Mouse (Mus musculus): ENCODE data around the gene Dock9.

Dock9 gene

DNA sequence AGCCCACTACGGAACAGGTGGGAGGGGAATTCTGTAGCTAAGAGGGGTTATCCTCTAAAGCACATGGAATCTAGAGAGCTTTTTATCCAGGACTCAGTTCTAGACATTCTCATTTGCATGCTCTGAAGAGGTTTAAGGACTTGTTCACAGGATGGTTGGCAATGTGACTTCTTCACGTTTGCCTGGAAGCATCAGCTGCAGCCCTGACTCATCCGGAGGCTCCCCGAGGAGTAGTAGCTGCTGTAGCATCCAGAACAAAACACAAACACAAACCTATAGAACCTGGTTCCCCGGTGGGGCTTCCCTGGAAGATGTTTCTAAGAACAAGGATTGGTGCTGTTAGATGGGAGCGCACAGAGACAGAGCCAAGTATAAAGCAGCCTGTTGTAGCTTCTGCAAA, 195.0 kb downstream of the Dock9 start:
- ChIA-PET POLR2A (interaction anchor here in 1 of 4 experiments (0.6 kb wide), 1 partner anchor 364 kb away, joined by 4 read pairs; no protein-coding TSS in a partner anchor), CTCF (no interaction called here)

DNA sequence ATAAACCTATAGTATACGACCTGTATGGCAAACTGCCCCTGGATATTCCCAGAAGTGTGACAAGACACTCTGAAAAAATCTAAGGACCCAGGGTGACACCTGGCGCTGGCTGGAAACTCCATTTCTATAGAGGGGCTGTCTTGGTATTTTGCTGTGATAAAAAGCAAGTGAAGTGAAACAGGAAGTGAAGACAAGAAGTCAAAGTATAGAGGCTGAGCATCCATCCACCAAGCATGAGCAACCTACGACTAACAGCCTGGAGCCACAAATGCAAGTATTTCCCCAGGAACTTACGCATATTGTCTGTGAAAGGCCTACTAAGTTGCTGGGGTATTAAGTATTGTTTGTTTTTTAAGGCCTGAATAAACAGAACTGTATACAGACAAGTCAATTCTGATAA, 197.1 kb downstream of the Dock9 start:
- CTCF ChIA-PET: interaction anchor here in 2 of 4 experiments (0.6 to 0.7 kb wide), 2 partner anchors 204 to 256 kb away, joined by 4 to 12 read pairs; no protein-coding TSS in a partner anchor
- POLR2A ChIA-PET: no interaction called here

DNA sequence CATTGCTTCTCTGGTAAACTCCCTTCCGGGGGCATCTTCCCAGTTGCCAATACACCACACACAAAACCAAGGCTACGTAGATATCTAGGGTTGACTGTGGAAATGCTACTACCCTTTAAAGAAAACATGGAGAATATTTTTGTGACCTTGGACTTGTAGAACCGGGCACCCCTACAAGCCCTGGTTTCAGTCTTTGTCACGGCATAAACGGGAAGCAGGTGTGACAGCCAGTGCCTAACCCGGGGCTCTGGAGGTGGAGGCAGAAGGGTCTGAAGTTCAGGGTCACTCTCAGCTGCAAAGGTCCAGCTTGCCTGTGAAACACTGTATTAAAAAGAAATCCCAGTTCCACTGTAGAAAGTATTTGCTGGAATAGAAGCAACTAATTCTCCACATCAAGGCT, 200.6 kb downstream of the Dock9 start:
- ChIA-PET POLR2A (interaction anchor here in 1 of 4 experiments (0.7 to 1.2 kb wide), 3 partner anchors 95 to 334 kb away, joined by 3 to 7 read pairs (median 3); no protein-coding TSS in a partner anchor), CTCF (no interaction called here)

DNA sequence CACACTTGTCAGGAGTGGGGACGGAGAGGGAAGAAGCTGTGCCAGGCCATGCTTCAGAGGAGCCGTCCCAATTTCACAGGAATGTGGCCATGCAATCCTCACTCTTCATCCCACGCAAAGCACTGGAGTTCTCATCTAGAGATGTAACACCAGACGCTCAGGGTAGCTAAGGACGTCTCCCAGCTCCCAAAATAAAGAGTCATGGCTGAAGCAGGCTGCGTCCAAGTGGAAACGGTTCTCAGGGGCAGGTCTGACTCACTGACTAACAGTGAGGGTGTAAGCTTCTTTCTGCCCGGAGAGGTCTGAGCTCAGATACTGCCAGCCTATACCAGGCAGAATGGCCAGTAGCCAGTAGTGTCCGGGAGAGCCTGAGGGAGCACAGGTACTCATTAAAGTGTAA, 201.0 kb downstream of the Dock9 start:
- POLR2A ChIA-PET: interaction anchor here in 1 of 4 experiments (0.7 to 1.2 kb wide), 5 partner anchors 15 to 334 kb away, joined by 3 to 7 read pairs (median 3); no protein-coding TSS in a partner anchor
- CTCF ChIA-PET: interaction anchor here in 1 of 4 experiments (0.5 to 0.7 kb wide), 2 partner anchors 101 to 625 kb away, joined by 3 to 4 read pairs; no protein-coding TSS in a partner anchor

DNA sequence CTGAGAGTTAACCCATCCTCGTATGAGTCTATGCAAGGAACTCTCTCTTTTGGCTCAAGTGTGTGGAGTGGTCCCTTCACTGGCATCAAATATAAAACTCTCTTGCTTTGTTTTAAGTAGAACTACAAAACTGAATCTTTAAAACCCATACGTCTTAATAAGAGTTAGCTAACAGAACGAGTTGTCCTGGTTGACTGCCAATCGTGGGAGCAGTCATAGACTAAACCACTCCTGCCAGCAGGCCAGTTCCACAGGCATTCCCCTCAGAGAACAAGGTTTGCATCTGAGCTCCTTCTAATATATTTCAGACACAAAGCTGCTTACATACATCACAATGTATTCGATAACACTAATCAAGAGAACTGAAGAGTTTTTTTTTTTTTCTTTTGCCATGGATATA, 203.0 kb downstream of the Dock9 start:
- POLR2A ChIA-PET: interaction anchor here in 1 of 4 experiments (1.0 kb wide), 1 partner anchor 13 kb away, joined by 3 read pairs; no protein-coding TSS in a partner anchor
- CTCF ChIA-PET: interaction anchor here in 2 of 4 experiments (0.7 to 0.8 kb wide), 2 partner anchors 139 to 660 kb away, joined by 3 to 19 read pairs; no protein-coding TSS in a partner anchor

DNA sequence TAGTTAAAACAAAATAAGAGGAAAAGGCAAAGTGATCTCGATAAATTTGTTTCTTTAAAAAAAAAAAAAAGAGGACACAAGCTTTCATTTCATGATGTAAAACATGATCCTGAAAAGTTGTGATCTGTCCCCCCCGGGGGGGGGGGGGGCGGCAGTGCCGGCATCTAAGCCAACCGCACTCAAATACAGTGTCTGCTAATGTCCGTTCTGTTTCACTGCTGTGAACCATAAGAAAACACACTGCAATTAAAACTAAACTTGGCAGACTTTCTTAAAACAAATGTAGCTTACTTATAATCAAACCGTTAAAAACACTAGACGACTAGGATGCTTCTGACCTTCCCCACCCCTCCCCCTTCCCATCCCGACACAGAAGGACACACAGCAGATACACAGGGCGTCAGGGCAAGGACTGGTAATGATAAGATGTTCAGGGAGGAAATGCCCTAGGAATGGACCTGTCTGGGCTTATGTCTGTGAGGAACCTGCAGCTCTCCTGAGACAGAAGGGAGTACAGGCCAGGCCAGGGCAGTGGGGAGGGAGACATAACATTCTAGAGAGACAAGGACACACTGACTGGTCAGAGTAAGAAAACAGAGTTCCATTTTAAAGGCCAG, 204.2 kb downstream of the Dock9 start:
- ChIA-PET CTCF (interaction anchor here in 3 of 4 experiments (0.6 kb wide), 3 partner anchors 137 to 645 kb away, joined by 3 to 4 read pairs (median 4); no protein-coding TSS in a partner anchor), POLR2A (interaction anchor here in 2 of 4 experiments (0.6 to 0.7 kb wide), 4 partner anchors 18 to 674 kb away, joined by 3 to 4 read pairs (median 4); no protein-coding TSS in a partner anchor)

DNA sequence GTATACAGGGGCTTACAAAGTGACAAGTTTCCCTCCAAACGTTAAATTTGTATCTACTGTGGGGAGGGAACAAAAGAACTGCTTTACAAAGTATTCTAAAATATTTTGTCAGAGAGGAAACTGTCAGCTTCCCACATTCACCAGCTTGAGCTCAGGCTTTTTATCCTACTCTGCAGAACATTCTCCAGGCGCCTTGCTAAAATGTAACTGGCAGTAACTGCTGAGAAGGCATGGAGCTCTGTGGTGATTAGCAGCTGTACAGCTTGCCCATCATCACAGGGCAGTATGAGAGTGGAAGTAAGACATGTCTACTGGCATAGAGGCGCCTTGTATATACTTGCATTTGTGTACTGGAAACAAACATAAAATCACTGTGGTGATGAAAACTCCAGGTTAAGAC, 204.7 kb downstream of the Dock9 start:
- ChIA-PET POLR2A (interaction anchor here in 2 of 4 experiments (0.6 kb wide), 2 partner anchors 19 to 675 kb away, joined by 3 to 4 read pairs; no protein-coding TSS in a partner anchor), CTCF (interaction anchor here in 1 of 4 experiments (0.6 kb wide), 1 partner anchor 137 kb away, joined by 4 read pairs; no protein-coding TSS in a partner anchor)

DNA sequence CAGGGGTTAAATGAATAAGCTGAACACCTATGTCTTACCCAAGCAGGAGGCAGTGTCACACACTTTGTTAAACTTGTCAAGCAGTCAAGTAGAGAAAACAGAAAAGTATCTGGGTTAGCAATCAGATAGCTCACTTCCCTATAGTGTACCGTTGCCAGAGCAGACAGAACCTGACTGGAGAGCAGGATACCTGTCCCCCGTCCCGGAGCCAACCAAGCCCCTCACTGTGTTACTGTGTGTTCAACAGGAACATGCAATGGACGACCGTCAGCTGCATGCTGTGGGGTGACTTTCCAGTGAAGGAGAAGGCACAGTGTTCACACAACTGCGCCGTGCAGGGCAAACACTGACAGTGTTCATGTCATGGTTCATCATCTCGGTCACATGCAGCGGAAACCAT, 205.3 kb downstream of the Dock9 start:
- ChIA-PET CTCF (interaction anchor here in 3 of 4 experiments (0.6 to 0.8 kb wide), 4 partner anchors 14 to 259 kb away, joined by 3 to 4 read pairs (median 3); no protein-coding TSS in a partner anchor), POLR2A (interaction anchor here in 1 of 4 experiments (0.7 to 1.3 kb wide), 2 partner anchors 16 to 206 kb away, joined by 3 to 4 read pairs; no protein-coding TSS in a partner anchor)

DNA sequence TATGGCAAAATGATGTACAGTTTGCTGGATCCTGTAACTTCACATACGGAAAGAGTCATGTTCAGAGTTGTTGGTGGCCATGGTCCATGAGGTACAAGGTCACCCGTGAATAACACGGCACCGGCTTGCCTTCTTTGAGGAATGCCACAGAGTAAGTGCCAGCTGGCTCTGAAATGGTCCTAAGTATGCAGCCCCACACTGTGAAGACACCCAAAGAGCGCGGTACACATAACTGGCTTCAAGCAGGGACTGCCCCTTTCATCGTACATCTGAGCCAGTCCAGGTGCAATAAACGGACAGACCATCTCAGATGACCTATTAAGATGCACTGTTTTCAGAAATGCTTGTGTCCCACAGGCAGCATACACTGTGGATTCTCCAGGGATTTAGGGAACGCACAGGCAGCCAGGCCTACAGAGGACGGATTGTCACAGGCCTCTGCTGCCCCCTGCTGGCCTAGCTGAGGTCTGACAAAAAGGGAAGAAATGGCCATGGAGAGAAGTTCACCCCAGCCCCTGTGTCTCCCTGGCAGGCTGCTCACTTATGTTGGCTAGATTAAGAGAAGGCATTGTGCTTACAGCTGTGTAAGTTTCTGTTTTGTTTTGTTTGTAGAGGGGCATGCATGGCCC, 208.4 kb downstream of the Dock9 start:
- CTCF ChIA-PET: interaction anchor here (0.6 to 1.8 kb wide), 26 partner anchors 9 to 1323 kb away, joined by 3 to 7 read pairs (median 3); no protein-coding TSS in a partner anchor
- POLR2A ChIA-PET: interaction anchor here in 2 of 4 experiments (0.6 to 1.3 kb wide), 6 partner anchors 30 to 288 kb away, joined by 3 to 4 read pairs (median 3); no protein-coding TSS in a partner anchor

DNA sequence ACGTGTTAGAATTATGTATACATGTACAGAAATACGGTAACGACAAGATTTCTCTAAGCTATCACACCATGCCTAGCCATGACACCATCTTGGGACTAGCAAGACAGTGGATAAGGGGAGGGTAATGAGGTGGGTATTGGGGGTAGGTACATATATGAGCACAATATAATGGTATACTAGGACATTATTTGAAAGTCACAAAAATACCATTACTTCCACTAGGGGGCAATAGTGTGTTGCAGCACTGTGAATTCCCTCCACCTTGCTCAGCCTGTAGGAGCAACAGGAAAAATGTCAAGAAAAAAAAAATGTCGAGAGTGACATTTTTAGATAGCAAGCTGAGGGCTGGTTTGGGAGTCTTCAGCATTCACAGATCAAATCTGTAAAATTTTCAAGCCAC, 209.2 kb downstream of the Dock9 start:
- CTCF ChIA-PET: interaction anchor here in 3 of 4 experiments (0.6 to 1.7 kb wide), 11 partner anchors 20 to 1324 kb away, joined by 3 to 7 read pairs (median 3); no protein-coding TSS in a partner anchor
- POLR2A ChIA-PET: interaction anchor here in 1 of 4 experiments (1.0 to 1.3 kb wide), 3 partner anchors 82 to 208 kb away, joined by 3 to 4 read pairs (median 3); no protein-coding TSS in a partner anchor

DNA sequence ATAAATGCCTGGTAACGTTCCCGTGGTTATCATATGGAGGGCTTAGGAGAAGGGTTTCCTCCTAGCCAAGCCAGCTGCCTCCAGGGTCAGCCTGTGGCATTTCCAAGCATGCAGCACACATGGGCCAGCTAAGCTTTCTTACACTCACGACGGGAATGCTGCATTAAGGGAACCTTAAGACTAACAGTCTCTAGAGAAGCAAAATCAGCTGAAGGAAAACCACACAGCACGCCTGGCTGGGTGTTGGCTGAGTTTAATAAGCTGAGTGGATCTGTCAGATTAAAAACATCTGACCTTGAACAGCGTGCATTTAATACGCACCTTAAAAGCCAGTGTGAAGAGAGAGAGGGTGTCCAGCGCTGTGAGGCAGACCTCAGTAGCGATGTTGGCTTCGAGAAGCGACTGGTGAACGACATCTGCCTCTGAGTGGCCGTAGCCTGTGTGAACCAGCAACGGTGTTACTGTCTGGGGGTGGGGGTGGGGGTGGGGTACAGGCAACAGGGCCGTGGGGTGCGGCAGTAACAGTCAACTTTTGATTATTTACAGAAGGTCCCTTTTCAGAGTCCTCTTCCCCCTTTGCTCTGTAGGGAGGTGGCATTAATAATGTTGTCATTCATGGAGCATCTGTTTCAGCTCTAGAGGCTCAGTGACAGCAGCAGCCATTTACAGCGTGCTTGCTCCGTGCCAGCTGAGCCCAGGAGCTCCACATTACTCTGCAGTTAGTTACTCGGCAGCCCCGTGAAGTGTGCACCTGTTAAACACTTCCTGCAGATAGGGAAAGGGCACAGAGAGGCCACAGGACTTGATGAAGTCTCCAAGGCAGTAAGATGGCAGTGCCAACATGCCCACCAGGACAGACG, 211.5 kb downstream of the Dock9 start:
- POLR2A ChIA-PET: interaction anchor here in 1 of 4 experiments (0.6 kb wide), 1 partner anchor 281 kb away, joined by 3 read pairs; no protein-coding TSS in a partner anchor
- CTCF ChIA-PET: no interaction called here

DNA sequence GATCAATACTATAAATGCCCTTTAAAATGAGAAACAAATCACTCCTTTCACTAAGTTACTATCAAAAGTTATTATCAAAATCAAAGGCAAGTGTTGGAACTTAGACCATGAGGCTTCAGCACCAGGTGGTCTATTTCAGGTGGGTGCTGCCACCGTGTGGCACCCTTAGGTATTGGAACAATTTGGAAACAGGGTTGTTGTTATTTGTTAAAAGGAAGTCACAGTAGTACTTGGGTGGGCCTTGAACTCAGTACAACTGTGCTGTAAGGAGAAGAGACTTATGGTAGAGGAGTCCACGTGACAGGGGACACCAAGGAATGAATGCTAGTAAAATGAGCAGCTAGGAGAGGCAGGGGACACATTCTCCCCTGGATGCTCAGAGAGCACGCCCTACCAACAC, 218.6 kb downstream of the Dock9 start:
- CTCF ChIA-PET: no interaction called here
- POLR2A ChIA-PET: no interaction called here

DNA sequence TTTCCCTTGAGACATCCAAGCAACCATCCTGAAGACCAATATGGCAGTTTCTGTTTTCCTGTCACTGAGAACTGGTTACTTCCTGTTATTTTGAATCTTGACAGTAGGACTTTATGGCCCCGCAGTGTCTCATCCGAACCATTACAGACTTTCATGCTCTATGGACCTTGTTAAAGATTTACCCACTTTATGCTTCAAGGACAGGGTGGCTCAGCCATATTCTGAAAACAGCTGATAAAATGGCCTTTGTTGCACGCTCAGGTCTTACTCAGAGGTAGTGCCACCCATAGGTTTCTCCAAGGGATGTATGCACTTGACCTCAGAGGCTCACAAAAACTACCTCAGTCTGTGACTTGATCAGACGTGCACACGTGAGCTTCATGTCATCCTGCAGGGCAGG, 224.2 kb downstream of the Dock9 start:
- POLR2A ChIA-PET: interaction anchor here in 1 of 4 experiments (1.1 kb wide), 1 partner anchor 28 kb away, joined by 4 read pairs; no protein-coding TSS in a partner anchor

DNA sequence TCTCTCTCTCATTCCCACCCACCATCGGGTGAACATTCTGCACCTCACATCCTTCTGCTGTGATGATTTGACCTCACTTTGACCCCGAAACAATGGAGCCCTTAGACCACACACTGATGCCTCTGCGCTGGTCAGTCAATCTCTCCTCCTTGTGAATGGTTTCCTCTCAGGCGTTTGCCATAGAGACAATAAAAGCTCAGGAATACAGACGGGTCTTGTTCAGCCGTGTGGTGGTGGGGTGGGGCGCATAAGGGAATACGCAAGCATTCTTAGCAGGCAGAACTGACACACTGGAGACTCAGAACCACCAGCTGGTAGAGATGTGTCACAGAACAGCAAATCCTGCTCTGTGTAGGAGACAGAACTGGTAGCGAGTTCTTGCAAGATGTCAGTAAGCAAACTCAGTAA, 230.8 kb downstream of the Dock9 start:
- ChIA-PET POLR2A (interaction anchor here in 2 of 4 experiments (0.5 to 1.7 kb wide), 4 partner anchors 10 to 276 kb away, joined by 3 to 6 read pairs (median 3); no protein-coding TSS in a partner anchor), CTCF (interaction anchor here in 1 of 4 experiments (0.6 kb wide), 1 partner anchor 333 kb away, joined by 6 read pairs; no protein-coding TSS in a partner anchor)

More for the DNA sequence above, 224.2 kb downstream of the Dock9 start:
- CTCF ChIA-PET: interaction anchor here in 1 of 4 experiments (0.5 kb wide), 1 partner anchor 118 kb away, joined by 3 read pairs; no protein-coding TSS in a partner anchor

DNA sequence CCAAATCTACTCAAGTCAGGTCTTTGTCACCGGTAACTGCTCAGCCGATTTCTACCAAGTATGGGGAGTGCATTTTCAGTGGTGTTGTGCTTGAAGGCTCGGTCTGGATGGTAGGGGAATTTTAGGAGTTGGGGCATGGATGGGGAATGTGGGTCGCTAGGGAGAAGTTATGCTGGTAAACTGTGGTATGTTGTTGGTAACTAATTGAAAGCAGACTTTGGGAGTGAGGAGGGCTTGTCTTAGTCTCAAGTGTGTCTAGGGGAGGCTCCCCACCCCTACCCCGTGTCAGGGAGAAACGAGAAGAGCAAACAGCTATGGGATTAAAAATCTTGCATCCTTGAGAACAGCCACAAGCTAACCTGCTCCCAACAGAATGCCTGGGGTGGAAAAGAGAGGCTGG, 231.7 kb downstream of the Dock9 start:
- POLR2A ChIA-PET: interaction anchor here in 2 of 4 experiments (0.5 to 1.7 kb wide), 3 partner anchors 12 to 634 kb away, joined by 4 to 6 read pairs (median 4); no protein-coding TSS in a partner anchor

DNA sequence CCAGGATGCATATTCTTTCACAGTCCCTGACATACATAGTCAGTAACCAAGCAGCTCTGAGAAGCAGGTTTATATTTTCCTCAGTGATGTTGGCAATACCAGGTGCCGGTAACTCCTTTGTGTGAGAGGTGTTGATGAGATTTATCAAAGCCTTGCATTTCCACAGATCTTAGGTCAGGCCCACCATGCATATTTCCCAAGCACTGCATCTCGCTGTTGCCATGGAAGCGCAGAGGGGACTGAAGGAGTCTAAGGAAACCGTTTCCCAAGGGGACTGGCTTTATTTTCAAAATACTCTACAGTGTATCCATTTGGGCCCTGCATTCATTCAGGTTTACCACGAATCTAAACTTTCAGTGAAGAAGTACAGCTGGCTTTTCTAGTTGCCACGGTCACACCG, 233.0 kb downstream of the Dock9 start:
- ChIA-PET CTCF (no interaction called here), POLR2A (no interaction called here)

More for the DNA sequence above, 231.7 kb downstream of the Dock9 start:
- CTCF ChIA-PET: interaction anchor here in 2 of 4 experiments (0.6 kb wide), 2 partner anchors 100 to 111 kb away, joined by 3 to 14 read pairs; no protein-coding TSS in a partner anchor

DNA sequence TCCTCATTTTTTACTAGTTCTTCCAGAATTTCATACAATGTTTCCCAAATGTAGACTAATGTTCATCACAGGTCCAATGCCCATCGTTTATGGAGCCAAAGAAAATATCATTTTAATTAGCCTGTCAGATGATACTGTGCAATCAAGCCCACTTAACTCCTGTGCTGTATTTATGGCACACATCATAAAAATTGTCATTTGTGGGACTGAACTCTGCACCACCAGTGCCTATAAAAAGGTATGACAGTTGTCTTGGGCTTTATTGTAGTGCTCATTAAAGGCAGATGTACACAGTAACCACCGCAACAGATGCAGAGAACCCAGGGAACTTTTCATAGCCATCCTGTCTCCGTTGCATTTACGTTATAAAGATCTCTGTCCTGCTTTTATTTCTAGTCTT, 233.7 kb downstream of the Dock9 start:
- ChIA-PET CTCF (no interaction called here), POLR2A (no interaction called here)

DNA sequence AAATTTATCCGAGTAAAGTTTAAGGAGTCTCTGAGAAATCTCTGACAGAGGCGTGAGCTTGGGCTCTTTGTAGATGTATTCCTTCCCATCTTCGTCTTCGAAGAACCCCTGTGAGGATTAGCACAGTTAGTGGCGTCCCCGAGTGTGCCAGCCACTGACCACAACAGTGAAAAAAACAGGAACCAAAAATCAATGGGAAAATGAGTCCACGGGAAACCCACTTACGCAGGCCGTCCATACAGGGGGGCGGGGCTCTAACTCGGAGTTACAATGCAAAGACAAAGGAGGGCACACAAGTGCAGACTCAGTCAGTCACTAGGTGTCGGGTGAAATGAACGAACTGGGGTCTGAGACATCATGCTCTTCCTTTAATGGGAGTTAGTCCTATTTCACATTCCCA, 238.6 kb downstream of the Dock9 start:
- CTCF ChIA-PET: no interaction called here
- POLR2A ChIA-PET: no interaction called here

Data from embryonic stem cell, embryonic (primary cell).